Mouse (Mus musculus): ENCODE data around the gene G430095P16Rik.

G430095P16Rik gene

DNA sequence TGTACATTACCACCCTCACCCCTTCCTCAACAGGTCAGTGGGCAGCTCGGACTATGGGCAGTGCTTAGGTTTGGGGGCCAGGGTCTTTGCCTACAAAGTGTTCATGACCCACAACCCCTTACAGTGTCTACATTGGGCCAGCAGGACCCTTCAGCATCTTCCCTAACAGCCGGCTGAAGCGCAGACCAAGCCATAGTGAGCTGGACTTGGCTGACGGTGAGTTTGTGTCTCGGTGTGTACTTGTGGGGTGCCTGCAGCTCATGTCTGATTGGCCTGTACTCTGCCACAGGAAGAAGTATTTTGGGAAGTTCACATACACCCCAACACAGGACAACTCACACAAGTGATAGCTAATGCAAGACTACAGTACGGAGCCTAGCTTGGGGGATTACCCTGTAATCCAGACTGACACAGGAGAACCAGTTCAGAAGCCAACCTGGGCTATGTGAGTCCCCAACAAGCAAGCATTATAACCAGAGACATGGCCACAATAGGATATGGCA, 19.8 kb upstream of the G430095P16Rik start:
- in situ Hi-C loops (cut with MboI, MseI): no loop called here

DNA sequence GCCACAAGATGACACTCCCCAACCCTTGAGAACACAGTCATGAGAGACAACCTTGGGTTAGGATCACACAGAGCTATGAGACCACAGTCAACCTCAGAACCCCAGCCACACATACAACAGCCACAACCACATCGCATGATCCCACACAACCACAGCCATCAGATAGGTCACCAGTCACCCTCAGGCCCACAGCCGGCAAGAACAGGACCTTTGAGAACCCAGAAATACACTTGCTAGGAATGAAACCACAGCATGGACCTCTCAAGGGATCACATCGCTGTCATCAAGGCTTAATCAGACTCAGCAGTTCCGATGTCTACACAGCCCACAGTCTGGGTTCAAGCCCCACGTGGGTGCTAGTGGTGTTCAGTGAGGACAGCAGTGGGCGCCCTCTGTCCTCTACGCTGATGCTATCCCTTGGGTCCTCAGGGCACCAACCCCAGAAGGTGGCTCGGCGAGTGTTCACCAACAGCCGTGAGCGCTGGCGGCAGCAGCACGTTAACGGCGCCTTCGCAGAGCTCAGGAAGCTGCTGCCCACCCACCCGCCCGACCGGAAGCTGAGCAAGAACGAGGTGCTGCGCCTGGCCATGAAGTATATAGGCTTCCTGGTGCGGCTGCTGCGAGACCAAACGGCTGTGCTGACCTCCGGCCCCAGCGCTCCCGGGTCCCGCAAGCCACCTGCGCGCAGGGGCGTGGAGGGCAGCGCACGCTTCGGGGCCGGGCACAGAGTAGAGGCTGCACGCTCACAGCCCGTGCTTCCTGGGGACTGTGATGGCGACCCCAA, 19.1 kb upstream of the G430095P16Rik start:
- in situ Hi-C loops (cut with MboI, MseI): no loop called here

DNA sequence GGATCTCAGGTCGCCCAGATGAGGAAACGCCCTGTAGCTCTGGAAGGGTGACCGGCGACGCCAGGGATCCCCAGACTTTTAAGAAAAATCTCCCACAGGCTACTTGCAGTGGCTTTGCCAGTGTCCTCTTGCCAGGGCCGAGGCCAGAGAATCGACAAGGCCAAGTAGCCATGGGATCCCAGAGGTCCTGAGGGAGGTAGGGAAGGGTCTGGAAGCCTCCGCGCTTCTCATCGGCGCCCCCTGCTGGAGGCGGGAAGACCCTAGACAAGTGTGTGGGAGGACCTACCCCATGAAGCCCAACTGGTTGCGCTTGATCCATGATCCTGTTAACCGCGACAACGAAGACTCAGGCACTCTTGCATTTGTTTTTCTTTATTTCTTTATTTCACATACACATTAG, 18.5 kb upstream of the G430095P16Rik start:
- in situ Hi-C loops (cut with MboI, MseI): no loop called here

DNA sequence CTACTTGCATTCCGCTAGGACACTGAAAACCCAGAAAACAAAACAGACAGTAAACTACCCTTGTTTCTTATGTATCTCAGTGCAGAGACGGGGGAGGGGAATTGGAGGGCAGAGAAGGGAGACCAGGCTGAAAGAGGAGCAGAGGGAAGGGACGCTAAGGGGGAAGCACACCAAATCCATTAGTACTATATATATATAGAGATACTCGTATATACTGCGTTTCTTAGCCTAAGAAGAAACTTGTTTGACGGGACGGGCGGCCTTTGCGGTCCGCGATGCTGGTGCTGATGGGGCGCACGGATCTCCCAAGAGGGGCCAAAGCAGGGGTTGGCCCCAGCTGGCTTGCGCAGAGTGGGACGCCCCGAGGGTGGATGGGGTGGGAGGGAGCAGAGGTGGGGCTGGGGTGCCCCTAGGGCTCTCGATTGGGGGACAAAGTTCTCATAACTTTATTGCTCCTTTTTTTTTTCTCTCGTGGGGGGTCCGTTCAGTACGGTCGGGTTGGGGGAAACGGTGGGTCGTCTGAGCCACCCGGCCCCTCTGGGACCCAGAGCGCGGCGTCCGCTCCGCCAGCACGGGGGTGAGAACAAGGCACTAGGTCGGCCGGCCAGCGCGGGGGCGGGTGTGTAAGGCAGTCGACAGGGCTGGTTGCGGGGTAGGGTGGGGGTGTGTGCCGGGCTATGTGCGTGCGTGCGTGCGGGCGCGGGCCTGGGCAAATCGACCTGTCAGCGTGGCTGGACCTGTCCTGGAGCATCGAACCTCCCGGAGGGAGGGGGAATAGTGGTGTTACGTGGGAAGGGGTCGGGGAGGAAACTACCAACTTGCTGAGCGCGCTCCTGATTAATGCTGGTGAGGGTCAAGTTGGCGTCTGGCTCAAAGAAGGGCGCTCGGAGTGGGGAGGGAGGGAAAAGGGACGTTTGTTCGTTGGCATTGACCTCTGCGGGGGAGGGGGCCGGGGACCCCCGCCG, 17.7 kb upstream of the G430095P16Rik start:
- in situ Hi-C loops (cut with MboI, MseI): loop anchor here (5.0 kb wide), 1 partner anchor 107 kb away; no protein-coding TSS in a partner anchor

DNA sequence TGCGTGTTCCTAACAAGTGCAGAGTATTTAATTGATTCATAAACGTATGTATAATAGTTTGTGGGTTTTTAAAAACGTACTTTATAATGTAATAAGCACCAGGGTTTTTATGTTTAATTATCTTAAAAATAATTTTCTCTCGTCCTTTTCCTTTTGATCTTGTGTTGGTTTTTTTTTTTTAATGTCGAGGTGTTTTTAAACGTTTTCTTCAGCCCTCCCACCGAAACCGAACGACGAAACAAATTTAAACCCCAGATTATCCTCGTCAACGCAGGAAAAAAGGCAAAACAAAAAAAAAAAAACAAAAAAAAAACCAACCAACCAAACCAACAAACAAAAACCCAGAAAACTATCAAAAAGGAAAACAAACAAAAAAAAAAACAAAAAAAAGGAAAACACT, 16.8 kb upstream of the G430095P16Rik start:
- in situ Hi-C loops (cut with MboI, MseI): loop anchor here (5.0 kb wide), 1 partner anchor 106 kb away; no protein-coding TSS in a partner anchor

DNA sequence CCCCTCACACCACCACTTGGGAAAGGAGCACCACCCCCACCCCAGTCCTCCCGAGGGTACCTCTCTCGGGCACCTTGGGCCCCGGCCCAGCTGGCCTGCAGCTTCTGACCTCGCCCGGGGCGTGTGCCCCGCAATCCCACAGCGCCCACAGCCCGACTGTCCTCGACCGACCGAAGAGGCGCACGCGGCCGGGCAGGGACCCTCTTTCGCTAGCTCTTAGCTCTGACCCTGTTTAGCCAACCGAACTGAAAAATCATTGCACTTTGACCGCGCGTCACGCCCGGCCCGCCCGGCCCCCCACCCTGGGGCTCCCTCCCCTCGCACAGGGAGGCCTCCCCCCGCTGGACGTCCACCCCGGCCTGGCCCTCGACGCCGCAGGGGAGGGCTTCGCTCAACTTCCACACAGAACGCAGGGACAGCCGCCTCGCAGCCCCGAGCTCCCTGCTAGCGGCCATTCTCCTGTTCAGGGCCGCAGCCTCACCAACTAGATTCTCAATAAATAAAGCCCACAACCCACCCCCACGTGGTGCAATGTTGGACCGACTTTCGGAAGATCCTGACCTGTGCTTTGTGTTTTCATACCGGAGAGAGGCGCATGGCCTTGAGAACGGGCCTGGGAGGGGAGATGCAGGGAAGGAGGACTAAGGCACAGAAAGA, 16.1 kb upstream of the G430095P16Rik start:
- in situ Hi-C loops (cut with MboI, MseI): loop anchor here (5.0 kb wide), 1 partner anchor 106 kb away; no protein-coding TSS in a partner anchor

DNA sequence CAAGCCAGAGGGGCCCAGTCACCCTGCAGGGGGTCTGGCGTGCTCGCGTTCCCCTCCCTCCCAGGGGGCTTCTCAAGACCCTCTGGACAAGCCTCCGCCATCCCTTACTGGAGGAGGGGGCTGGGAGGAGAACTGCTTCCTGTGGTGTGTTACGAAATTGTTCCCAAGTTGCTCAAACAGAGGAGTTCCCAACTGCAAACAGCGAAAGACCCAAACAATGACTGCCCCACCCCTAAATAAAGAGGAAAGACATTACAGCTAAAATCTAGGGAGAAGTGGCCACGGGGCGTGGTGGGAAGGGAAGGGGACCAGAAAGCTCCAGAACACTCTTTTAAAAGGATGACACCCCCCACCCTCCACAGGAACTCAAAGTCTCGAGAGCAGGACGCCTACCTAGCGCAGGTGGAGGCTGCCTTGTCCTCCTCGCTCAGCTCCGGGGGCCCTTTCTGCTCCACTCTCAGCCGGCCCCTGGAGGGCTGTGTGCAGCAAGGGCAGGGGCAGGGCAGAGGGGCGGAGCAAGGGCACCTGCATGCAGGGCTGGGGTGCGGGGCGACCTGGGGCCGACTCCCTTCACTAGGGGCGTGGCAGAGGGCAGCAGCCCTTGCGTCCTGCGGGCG, 15.4 kb upstream of the G430095P16Rik start:
- in situ Hi-C loops (cut with MboI, MseI): loop anchor here (5.0 kb wide), 1 partner anchor 105 kb away; no protein-coding TSS in a partner anchor

DNA sequence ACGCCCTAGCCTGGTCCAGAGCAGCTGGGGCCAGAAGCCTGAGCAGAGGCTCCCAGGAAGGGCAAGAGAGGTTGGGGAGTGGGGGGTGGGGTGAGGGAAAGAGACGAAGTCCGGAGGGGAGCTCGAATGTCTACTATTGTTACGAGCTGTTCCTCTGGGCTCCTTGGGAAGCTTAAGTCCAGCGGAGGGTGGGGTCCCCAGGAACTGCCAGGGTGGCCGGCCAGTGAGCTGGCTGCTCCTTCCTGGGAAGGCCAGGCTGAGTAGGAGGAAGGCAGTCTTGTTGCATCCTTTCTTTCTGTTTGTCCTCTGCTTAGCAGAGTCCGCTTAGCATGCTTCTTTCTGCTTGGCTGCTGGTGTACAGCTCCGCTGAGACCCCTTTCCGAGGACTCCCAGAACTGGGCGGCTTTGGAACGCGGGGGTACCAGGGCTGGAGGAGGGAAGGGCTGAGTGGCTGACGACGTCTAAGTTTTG, 14.7 kb upstream of the G430095P16Rik start:
- in situ Hi-C loops (cut with MboI, MseI): loop anchor here (5.0 kb wide), 1 partner anchor 104 kb away; no protein-coding TSS in a partner anchor

DNA sequence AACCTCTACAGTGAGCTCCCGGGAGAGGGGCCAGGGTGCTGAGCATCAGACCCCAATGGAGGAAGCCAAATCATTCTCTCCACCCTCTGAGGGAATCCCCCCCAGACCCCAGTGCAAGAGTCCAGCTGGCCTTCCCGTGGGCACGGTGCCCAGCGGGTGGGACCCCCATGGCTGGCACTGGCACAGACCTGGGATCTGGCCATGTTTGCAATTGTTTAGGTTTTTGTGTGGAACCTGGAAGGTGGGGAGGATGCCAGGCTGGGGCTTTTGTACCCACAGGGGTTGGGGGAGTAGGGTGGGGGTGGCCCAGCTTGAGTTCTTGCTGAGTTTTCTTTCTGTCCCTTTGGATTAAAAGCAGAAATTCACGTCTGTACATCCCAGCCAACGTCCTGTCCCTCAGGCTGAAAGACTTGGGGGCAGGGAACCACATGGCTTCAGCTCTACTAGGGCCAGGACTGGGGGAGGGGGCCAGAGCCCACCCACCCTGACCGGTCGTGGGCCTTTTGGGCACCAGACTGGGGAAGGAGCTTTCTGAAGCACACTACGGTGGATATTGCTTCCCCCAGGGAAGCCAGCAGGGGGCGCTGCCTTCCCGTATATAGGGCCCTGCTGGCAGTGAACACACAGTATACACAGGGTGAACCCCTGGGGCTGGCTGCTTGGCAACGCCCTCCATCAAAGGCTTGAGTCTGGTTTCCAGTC, 13.9 kb upstream of the G430095P16Rik start:
- in situ Hi-C loops (cut with MboI, MseI): loop anchor here (5.0 kb wide), 1 partner anchor 103 kb away; no protein-coding TSS in a partner anchor

DNA sequence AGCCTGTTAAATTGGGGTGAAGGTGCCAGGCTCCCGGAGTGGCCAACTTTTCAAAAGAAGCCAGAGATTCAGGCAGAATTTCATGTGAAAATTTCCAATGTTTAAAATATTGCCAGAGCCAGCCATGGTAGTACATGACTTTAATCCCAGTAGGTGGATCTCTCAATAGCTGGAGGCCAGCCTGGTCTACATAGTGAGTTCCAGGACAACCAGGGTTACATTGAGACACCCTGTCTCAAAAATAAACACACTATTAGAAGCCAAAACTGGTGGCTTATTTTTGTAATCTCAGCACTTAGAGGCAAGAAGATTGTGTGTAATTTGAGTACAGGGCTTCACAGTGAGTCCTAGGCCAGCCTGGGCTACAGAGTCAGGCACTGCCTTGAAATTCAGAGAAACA, 12.9 kb upstream of the G430095P16Rik start:
- in situ Hi-C loops (cut with MboI, MseI): loop anchor here (5.0 kb wide), 2 partner anchors 42 to 102 kb away; no protein-coding TSS in a partner anchor

DNA sequence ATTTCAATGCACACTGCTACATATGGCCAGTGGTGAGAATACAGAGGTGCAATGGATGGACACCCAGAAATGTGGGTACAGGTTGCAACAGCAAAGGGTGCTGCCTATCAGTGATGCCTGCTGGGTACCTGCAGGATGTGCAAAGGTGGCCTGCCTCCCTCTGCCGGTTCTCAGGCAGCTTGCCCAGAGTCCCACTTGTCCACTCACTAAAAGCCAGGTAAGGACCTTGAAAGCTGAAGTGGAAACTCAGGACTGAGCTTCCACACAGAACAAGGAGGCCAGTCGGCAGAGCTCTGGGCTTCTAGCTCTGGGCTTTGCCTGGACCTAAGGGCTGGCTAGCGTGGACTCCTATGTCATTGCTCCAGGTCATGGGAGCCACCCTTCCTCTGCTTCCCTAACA, 11.5 kb upstream of the G430095P16Rik start:
- in situ Hi-C loops (cut with MboI, MseI): loop anchor here (5.0 kb wide), 1 partner anchor 41 kb away; no protein-coding TSS in a partner anchor

DNA sequence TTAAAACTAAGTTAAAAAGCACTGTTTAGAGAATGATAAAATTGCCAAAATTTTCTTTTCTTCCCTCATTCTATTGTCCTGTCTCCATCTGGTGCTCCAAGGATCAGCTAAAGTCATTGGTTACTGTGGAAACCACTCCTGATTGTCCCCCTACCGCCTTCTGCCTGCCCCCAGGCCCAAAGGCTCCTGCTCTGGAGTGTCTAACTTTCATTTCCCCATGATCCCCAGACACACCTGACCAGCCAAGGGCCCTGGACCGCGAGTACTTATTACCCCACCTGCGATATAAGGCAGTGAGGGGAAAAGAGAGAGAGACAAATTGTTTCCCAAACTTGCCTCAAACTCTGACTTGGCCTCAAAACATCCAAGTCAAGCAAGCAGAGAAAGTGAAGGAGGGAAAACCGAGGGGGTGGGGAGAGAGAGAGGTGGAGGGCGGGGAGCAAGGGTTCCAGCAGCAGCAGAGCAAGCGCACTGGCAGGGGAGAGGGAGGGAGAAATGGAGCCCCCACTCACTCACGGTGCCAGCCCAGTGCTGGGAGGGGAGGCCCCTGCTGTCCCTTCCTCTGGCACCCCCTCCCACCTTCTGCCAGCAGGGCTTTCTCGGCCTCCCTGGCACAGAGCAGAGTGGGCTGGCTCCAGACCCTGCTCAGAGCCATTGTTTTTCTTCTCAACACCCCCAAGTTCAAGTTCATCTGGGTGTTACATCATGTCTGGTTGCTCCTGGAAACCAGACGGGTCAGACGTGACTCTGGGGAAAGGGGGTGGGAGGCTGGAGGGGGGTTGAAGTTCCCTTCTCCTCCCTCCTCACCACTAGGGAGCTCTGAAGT, 10.7 kb upstream of the G430095P16Rik start:
- in situ Hi-C loops (cut with MboI, MseI): loop anchor here (5.0 kb wide), 1 partner anchor 40 kb away; no protein-coding TSS in a partner anchor

DNA sequence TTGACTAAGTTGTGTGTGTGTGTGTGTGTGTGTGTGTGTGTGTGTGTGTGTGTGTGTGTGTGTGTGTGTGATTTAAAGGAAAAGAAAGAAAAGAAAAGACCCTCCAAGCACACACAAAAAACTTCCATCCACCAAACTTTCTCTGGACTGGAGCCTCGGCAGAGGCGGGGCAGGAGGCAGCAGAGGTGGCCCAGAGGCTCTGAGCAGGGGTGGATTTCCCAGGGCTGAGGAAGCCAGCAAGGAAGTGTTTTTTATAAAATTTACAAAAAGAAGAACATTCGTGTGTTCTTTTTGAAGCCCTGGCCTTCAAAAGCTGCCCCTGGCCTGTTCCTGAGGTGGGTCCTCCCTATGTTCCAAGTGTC, 10.1 kb upstream of the G430095P16Rik start:
- in situ Hi-C loops (cut with MboI, MseI): loop anchor here (5.0 kb wide), 1 partner anchor 40 kb away; no protein-coding TSS in a partner anchor

DNA sequence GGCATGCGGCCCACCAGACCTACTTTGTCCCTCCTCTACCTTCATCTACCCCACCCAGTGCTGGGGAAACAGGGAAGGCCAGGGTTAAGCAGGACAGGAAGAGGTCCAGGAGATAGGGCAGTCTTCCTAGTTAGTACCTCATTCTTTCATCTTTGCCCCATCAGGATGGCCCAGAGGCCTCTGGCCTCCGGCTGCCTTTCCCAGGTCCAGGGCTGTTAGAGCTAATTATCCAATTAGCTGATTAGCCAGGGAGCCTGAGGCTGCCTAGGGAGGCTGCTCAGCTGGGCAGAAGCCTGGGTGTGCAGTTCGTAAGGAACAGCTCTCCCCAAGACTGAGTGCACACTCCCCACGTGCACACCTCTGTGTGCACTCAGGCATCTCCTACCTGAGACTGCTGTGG, 9.4 kb upstream of the G430095P16Rik start:
- in situ Hi-C loops (cut with MboI, MseI): loop anchor here (5.0 kb wide), 1 partner anchor 39 kb away; no protein-coding TSS in a partner anchor

DNA sequence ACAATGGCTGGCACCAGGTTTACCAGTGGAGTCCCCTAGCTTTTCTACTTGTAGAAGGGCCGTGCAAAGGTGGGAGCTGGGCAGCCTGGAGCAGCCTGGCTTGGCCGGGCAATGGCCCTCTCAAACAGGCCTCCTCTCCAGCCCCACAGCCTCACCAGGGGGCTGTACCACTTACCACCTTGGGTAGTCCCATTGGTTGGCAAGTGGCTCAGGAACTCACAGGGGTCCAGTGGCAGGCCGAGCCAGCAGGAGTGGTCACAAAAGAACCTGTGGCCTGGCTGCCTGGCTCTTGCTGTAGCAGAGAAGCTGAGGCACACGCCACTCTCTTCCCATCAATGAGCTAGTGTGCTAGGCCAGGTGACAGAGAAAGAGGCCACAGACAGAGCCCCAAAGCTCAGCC, 8.6 kb upstream of the G430095P16Rik start:
- in situ Hi-C loops (cut with MboI, MseI): loop anchor here (5.0 kb wide), 1 partner anchor 38 kb away; no protein-coding TSS in a partner anchor

DNA sequence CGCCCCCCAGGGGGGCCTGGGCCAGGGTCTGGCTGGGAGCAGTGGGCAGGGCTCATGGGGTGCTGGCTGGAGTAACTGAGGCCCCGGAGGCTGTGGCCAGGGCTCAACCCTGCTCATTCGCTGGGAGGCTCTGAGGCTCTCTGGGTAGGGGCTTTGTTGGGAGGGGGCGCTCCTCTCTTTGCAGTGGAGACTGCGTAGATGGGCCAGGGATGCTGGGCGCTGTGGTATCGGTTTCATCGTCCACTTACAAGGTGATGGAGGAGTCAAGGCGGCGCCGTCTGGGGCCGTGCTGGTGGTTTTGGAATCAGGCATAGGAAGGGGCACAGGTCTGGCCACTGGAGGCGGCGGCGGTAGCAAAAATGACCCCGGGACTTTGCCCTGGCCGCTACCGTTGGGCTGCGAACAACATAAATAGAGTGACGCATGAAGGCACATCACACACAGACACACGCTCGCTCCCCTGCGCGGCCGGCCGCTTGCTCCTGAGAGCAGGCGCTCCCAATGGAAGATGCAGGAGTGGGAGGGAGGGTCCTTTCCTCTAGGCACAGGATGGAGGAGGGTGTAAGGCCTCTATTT, 6.8 kb upstream of the G430095P16Rik start:
- in situ Hi-C loops (cut with MboI, MseI): no loop called here

DNA sequence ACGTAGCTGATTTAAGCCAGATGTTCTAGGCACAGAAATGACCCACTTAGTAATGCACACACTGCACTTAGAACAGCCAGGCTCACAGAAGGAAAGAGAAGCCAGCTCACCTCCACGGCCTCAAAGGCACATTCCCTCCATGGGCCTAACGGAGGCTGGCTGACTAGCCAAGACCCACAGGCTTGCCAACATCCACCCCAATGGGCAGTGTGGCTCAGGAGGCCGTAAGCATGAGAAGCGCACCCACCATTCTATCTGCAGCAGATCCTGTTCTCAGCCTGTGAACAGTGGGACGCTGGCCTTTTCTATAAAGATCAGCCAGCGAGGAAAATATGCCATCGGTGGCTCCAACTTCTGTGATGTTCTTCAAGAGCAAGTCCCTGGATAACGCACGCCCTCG, 6.0 kb upstream of the G430095P16Rik start:
- in situ Hi-C loops (cut with MboI, MseI): no loop called here

DNA sequence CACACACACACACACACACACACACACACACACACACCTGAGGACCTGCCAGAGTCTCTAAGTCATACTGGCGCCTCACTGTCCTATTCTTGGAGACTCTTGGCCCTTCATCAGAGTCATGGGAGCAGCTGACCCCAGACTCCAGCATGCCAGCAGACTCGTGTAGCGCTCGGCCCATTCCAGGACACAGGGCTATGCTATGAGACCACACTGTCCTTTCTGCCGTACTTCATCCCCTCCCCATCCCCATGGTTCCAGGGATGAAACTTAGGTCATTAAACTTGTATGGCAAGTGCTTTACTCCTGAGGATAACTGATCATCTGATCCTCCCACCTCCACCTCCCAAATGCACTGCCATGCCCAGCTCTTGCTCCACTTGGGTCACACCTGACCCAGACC, 4.3 kb upstream of the G430095P16Rik start:
- in situ Hi-C loops (cut with MboI, MseI): no loop called here
